Mouse (Mus musculus): ENCODE results near the gene Tmem141.

DNA sequence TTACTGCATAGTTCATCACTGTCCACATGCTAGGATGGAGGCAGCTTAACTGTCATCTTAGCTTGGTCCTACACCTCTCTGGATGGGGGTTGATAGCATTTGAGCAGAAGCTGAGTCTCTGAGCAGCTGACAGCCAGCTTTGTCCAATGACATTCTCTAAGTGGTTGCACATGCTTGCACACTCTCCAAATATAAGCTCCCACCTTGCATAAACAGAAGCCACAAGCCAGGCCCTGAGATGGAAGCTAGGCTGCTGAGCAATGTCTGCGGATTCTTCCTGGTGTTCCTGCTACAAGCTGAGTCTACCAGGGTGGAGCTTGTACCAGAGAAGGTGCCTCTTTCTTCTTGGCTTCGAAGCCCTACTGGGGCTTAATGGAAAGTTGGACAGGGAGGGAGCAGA is 31.1 kb upstream of the Tmem141 start, which contains the start of gene Lcn8:
- TF ChIP-seq CTCF (IDR thresholded peaks at IDR 0.05) (no peak), EP300 (IDR thresholded peaks at IDR 0.05) (no peak)

Data from lung, postnatal 0 days (tissue).